Comparison of ENCODE assay signal across 14 mouse cellular contexts in the genomic region with DNA sequence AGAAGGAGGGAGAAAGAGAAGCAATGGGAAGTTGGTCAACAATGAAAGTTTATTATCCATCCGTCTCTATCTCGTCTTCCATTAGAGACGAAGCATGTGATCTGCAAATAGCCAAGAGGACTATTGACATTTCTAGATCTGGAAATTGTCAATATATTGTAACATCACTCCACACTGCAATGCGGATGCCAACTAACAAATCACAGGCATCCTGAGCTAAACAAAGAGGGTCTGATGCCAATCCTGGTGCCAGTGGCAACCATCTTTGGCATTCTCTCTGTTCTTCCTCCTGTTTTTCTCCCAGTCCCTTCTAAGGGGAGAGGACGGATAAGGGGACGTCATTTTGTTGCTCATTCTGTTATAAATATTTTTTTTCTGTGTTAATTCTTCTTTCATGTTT.
A peak's percentile ranks its signal among the peaks of the same experiment; 100 is the strongest.
DNase-seq lines count a peak whose midpoint lies in the region; ATAC-seq and TF ChIP-seq lines count a peak whose summit lies in the region.
"Had no signal": no experiment of that assay in that cellular context is flagged by ENCODE, and none has a peak within 500 bp of the region (broad histone marks: within the 10 kb centered on the region; RNA-seq: fewer than 3 reads in every experiment).

No protein-coding gene starts in this region.

- peak overlapping the region; percentile 50; the same call in 1 of the 2 replicates for H3K27ac ChIP-seq in forebrain, embryonic 12.5 days
- no peak overlapping the region for H3K27ac ChIP-seq in forebrain, embryonic 10.5 days
- H3K27ac ChIP-seq in cortical plate, adult 2 months (ENCODE audit: insufficient read depth, low read length), result peak overlapping the region; percentile 87
- peak overlapping the region; percentile 86 for H3K27ac ChIP-seq in hindbrain, postnatal 0 days
- H3K27ac ChIP-seq in kidney, embryonic 16.5 days (ENCODE audit: low read length), result no peak overlapping the region
- H3K27ac ChIP-seq: embryonic facial prominence, embryonic 10.5 days; limb, embryonic 12.5 days had no signal

- intact Hi-C loops in left cerebral cortex, postnatal 4 days (cut with DNase I), result loop anchor here (5.0 kb wide), 2 partner anchors 92 to 93 kb away; no protein-coding TSS in a partner anchor
- intact Hi-C loops in left cerebral cortex, postnatal 25 days (cut with DNase I), result no loop called here

- H3K36me3 ChIP-seq in forebrain, embryonic 12.5 days (replicated peaks), result peaks cover 28% of the 10 kb centered on the region
- H3K36me3 ChIP-seq in forebrain, embryonic 10.5 days (replicated peaks), result peaks cover 39% of the 10 kb centered on the region
- H3K36me3 ChIP-seq in hindbrain, postnatal 0 days (ENCODE audit: insufficient read depth, low read length), result 0 out of 2 replicates have a peak, but pooled peaks cover 6% of the 10 kb centered on the region
- peaks cover 6% of the 10 kb centered on the region; the same call in 1 of the 2 replicates for H3K36me3 ChIP-seq in kidney, embryonic 16.5 days (ENCODE audit: insufficient read depth, low read length)

- H3K27me3 ChIP-seq in forebrain, embryonic 12.5 days, result no peaks in the 10 kb centered on the region
- no peaks in the 10 kb centered on the region for H3K27me3 ChIP-seq in forebrain, embryonic 10.5 days (ENCODE audit: poor library complexity, severe bottlenecking)
- no peaks in the 10 kb centered on the region for H3K27me3 ChIP-seq in hindbrain, postnatal 0 days (ENCODE audit: insufficient read depth, low read length)
- peaks cover 36% of the 10 kb centered on the region for H3K27me3 ChIP-seq in kidney, embryonic 16.5 days (ENCODE audit: insufficient read depth, low read length)
- H3K27me3 ChIP-seq: limb, embryonic 12.5 days had no signal

- no peak overlapping the region for H3K9ac ChIP-seq in forebrain, embryonic 12.5 days
- H3K9ac ChIP-seq in hindbrain, postnatal 0 days (replicated peaks; ENCODE audit: low read length), result peak overlapping the region; percentile 58
- no peak overlapping the region for H3K9ac ChIP-seq in kidney, embryonic 16.5 days (replicated peaks; ENCODE audit: low read length)
- H3K9ac ChIP-seq: limb, embryonic 12.5 days had no signal

- ATAC-seq in forebrain, embryonic 12.5 days (ENCODE audit: low FRiP score), result no peak
- peak; percentile 50 for ATAC-seq in hindbrain, postnatal 0 days
- no peak for ATAC-seq in kidney, embryonic 16.5 days (ENCODE audit: low FRiP score, low TSS enrichment)
- ATAC-seq: intestine, embryonic 16.5 days had no signal

- H3K9me3 ChIP-seq in forebrain, embryonic 12.5 days, result no peaks in the 10 kb centered on the region
- H3K9me3 ChIP-seq in forebrain, embryonic 10.5 days, result no peaks in the 10 kb centered on the region
- H3K9me3 ChIP-seq in hindbrain, postnatal 0 days (ENCODE audit: low read length), result no peaks in the 10 kb centered on the region
- no peaks in the 10 kb centered on the region for H3K9me3 ChIP-seq in kidney, embryonic 16.5 days (ENCODE audit: low read length)
- H3K9me3 ChIP-seq: embryonic facial prominence, embryonic 10.5 days; limb, embryonic 12.5 days had no signal

- WGBS in forebrain, embryonic 12.5 days, result 88% methylated on average over 6 of the region's 6 CpGs
- 93% methylated on average over 6 of the region's 6 CpGs for WGBS in forebrain, embryonic 10.5 days
- WGBS in hindbrain, postnatal 0 days, result 40% methylated on average over 6 of the region's 6 CpGs
- WGBS in kidney, embryonic 16.5 days, result 87% methylated on average over 6 of the region's 6 CpGs

- H3K4me2 ChIP-seq in forebrain, embryonic 12.5 days, result peak overlapping the region; percentile 25
- peak overlapping the region; percentile 74 for H3K4me2 ChIP-seq in hindbrain, postnatal 0 days (ENCODE audit: low read depth, low read length)
- H3K4me2 ChIP-seq in kidney, embryonic 16.5 days (replicated peaks; ENCODE audit: low read depth, low read length), result no peak overlapping the region
- H3K4me2 ChIP-seq: limb, embryonic 12.5 days had no signal

- H3K4me1 ChIP-seq in forebrain, embryonic 12.5 days, result peaks cover 51% of the 10 kb centered on the region
- H3K4me1 ChIP-seq in forebrain, embryonic 10.5 days, result peaks cover 42% of the 10 kb centered on the region
- peaks cover 11% of the 10 kb centered on the region for H3K4me1 ChIP-seq in cortical plate, adult 2 months (ENCODE audit: control insufficient read depth, insufficient read depth, low read length)
- 0 out of 2 replicates have a peak, but pooled peaks cover 3% of the 10 kb centered on the region for H3K4me1 ChIP-seq in hindbrain, postnatal 0 days (ENCODE audit: insufficient read depth, low read length)
- peaks cover 16% of the 10 kb centered on the region for H3K4me1 ChIP-seq in kidney, embryonic 16.5 days (ENCODE audit: insufficient read depth, low read length)

- no peak for DNase-seq in forebrain, embryonic 10.5 days (ENCODE audit: extremely low spot score, low spot score)
- DNase-seq in left cerebral cortex, postnatal 4 days, result peak; percentile 54
- no peak for DNase-seq in left cerebral cortex, postnatal 25 days (ENCODE audit: low spot score in 2 of 2)
- DNase-seq in hindbrain, postnatal 0 days (ENCODE audit: low spot score), result peak; percentile 80
- no peak for DNase-seq in retina, embryonic 14.5 days (ENCODE audit: low spot score)
- DNase-seq: adrenal gland, postnatal 25 days; kidney, postnatal 14 days; lung, adult 2 months had no signal

- no peak for TF ChIP-seq POLR2A in cortical plate, adult 2 months (IDR thresholded peaks at IDR 0.05; ENCODE audit: extremely low read depth, insufficient read depth, low read length)

- no peak overlapping the region for H3K4me3 ChIP-seq in forebrain, embryonic 12.5 days (replicated peaks)
- no peak overlapping the region for H3K4me3 ChIP-seq in forebrain, embryonic 10.5 days
- H3K4me3 ChIP-seq in cortical plate, adult 2 months (ENCODE audit: insufficient read depth, low read length), result no peak overlapping the region; the same call in 1 of the 2 replicates
- peak overlapping the region; percentile 81 for H3K4me3 ChIP-seq in hindbrain, postnatal 0 days (ENCODE audit: low read length)
- H3K4me3 ChIP-seq in kidney, embryonic 16.5 days (ENCODE audit: low read length), result no peak overlapping the region
- H3K4me3 ChIP-seq: embryonic facial prominence, embryonic 10.5 days; limb, embryonic 12.5 days had no signal

- TF ChIP-seq CTCF in cortical plate, adult 2 months (IDR thresholded peaks at IDR 0.05; ENCODE audit: extremely low read depth, insufficient read depth, low read length), result no peak
- no peak for TF ChIP-seq CTCF in hindbrain, postnatal 0 days (IDR thresholded peaks at IDR 0.05; ENCODE audit: low read depth)

Comparison
In these comparisons a context has a peak if more than half of its experiments do, and no peak if none do; other contexts are left out.
1. H3K27ac ChIP-seq: peak in forebrain, embryonic 12.5 days (single experiment), cortical plate, adult 2 months (single experiment) and hindbrain, postnatal 0 days (single experiment); none in forebrain, embryonic 10.5 days (single experiment) and kidney, embryonic 16.5 days (single experiment).
2. DNase-seq: peak in left cerebral cortex, postnatal 4 days (single experiment) and hindbrain, postnatal 0 days (single experiment); none in forebrain, embryonic 10.5 days (single experiment), left cerebral cortex, postnatal 25 days (0 of 2) and retina, embryonic 14.5 days (single experiment).